Mouse (Mus musculus) cerebellum, postnatal 4 days (tissue): ENCODE data around the gene Cwc15.

Source experiments
- DNase-seq, 2 experiments: peaks; one replicate each; pipeline ENCODE4 v3.0.0; 2022; ENCODE audit warnings: low spot score in 2 of 2, mixed read lengths in 1 of 2

Cwc15 gene

DNA sequence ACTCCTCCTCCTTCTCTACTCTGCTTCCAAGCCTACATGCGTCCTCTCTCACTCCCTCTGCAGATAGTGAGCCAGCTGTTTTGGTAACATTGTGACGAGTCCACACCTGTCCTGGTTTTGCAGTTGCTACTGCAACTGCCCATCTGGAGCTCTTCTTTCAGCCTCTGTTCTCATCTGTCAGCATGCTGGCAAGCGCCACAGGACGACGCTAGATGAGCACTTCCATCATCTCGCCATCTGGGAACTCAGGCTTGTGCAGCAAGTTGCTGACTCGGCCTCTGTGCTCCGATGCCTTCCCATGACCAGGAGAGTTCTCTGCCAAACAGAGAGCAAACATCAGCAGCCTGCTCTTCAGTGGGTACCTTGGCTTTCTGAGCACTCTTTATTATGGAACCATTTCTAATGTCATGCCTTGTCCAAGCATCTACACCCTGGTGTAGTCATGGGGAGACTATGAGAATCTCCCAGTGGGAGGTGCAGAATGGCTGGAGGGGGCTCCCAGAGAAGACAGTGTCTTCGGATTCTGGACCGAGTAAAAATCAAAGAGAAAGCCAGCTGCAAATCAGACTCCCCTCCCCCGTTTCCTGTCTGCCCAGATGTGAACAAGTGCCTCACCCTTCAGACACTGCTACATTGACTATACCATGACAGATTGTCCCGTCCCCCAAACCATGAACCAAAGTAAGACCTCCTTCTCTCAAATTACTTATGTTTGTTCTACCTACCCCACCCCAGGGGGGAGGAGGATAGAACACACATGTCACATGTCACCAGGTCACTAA lies 47.4 kb downstream of the Cwc15 start:
- DNase-seq = no peak

DNA sequence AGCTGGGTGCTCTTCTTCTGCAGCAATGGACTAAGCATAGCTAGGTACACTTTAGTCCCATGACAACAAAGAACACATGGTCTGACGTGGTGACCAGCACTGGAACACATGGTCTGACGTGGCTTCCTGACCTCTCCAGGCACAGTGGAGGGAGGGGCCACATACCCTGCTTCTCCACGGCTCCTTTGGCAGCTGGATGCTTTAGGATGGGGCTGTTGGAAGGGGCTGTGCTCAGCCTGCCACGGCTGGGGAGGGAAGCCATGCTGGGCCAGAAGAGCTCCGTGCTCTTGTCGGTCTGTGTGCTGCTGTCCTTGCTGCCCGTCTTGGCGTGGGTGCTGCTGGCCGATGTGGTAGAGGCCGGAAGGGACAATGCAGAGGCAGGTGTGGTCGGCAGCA lies 47.9 kb downstream of the Cwc15 start:
- DNase-seq = no peak

DNA sequence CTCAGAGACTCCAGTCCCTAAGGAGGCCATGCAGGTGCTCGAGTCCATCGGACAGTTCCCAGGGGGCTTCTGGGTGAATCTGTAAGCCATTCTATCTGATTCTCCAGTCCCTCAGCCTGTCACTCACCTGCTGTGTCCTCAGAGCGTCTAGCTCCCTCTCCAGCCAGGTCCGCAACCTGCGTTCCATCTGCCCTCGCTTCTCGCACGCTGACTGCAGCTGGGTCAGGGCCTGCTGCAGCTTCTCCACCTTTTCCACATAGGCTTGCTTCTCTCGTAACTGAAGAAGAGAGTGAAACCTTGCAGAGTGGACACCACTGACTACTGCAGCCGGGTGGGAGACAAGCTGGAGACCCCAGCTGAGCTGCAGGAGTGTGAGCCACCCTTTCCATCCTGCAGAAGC lies 57.9 kb downstream of the Cwc15 start:
- no peak for DNase-seq

DNA sequence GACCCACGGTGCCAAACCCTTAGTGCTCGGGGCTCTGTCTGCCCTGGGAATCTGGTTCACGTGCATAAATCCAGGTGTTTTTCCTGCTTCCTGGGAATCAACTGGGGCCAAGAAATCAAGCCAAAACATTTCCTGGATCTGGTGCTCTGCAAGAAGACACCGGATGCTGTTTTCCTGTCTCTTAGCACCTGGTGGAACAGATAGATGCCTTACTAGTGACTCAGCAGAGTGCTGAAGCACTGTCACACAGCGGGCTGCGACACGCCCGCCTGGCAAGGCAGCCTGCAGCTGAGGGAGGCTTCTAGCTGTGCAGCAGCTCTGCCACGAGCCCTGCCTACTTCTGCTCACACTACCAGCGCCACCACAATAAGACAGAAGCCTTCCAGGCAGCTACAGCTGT lies 59.0 kb downstream of the Cwc15 start:
- DNase-seq = no peak

DNA sequence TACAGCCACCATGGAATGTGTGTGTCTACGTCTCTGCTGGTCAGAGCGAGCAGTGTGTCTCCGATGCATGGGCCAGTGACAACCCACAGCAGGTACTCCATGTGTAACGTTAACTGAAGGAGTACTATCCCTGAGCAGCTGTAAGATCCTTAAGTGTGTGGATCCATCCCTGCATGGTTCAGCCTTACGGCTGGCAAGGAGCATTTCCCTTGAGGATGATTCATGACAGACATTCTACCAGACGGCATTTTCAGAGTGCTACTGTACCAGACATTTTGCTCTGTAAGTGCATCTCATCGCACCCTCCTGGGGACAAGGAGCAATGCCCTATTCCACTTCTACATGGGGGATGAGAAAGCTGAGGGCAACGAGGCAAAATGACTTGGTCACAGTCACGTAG lies 59.6 kb downstream of the Cwc15 start:
- no peak for DNase-seq
